Mouse (Mus musculus): ENCODE results near the gene Ctrc. TPM values are rescaled to one million over a fixed set of nuclear protein-coding genes. Genes with fewer than 3 reads are reported as not detected.

Ctrc gene
- polyA plus RNA-seq, 1 experiment from 2014 or later: not detected

DNA sequence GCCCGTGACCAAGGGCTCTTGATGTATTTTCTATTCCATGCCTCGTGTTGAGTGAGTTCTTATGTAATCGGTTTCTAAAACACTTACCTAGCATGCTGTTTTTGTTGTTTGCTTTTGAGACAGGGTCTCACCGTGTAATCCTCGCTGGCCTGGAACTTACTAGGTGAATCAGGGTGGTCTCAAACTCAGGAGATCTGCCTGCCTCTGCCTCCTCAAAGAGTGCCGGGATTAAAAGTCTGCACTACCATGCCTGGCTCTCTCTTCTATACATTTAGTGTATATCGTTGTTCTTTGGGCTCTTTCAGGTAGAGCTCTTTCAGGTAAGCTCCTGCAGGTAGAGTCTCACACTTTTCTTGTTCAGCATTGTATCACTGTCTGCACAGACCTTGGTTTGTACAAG lies 54.7 kb downstream of the Ctrc start:
- Histone ChIP-seq H3K27ac (ENCODE audit: low read depth) (peak overlapping the region; percentile 46; the same call in 1 of the 2 replicates), H3K4me2 (ENCODE audit: low read depth, low read length) (peak overlapping the region; percentile 90; the same call in 1 of the 2 replicates), H3K9me3 (ENCODE audit: low read length) (no peaks in the 10 kb centered on the region), H3K4me3 (ENCODE audit: low read depth, low read length) (no peak overlapping the region), H3K9ac (replicated peaks) (no peak overlapping the region), H3K4me1 (ENCODE audit: insufficient read depth) (peaks cover 39% of the 10 kb centered on the region), H3K36me3 (replicated peaks; ENCODE audit: insufficient read depth, low read length) (peaks cover 17% of the 10 kb centered on the region), H3K27me3 (ENCODE audit: insufficient read depth, low read length) (no peaks in the 10 kb centered on the region)
- WGBS (ENCODE audit: insufficient replicate concordance): 83% methylated on average over 7 of the region's 7 CpGs
- TF ChIP-seq CTCF (IDR thresholded peaks at IDR 0.05; ENCODE audit: low read depth): no peak
- TF ChIP-seq EP300 (IDR thresholded peaks at IDR 0.05; ENCODE audit: low read depth): no peak
- DNase-seq: no peak
- no peak for ATAC-seq

- TF ChIP-seq CTCF (IDR thresholded peaks at IDR 0.05; ENCODE audit: low read depth): no peak; the same call in 1 of the 2 replicates
- TF ChIP-seq EP300 (IDR thresholded peaks at IDR 0.05; ENCODE audit: low read depth): peak; percentile 71; the same call in 1 of the 2 replicates
- DNase-seq: peak; percentile 97
- Histone ChIP-seq H3K4me1 (ENCODE audit: insufficient read depth) (peaks cover 38% of the 10 kb centered on the region), H3K27ac (ENCODE audit: low read depth) (peak within 1 kb of the TSS; percentile 93), H3K9ac (replicated peaks) (peak within 1 kb of the TSS; percentile 97), H3K27me3 (ENCODE audit: insufficient read depth, low read length) (no peaks in the 10 kb centered on the region), H3K4me3 (ENCODE audit: low read depth, low read length) (peak within 1 kb of the TSS; percentile 97), H3K4me2 (ENCODE audit: low read depth, low read length) (peak within 1 kb of the TSS; percentile 90), H3K36me3 (replicated peaks; ENCODE audit: insufficient read depth, low read length) (peaks cover 22% of the 10 kb centered on the region), H3K9me3 (ENCODE audit: low read length) (no peaks in the 10 kb centered on the region)
- under 1% methylated on average over 36 of the region's 42 CpGs for WGBS (ENCODE audit: insufficient replicate concordance)
- peak; percentile 81 for ATAC-seq
Measured at GRCm38 (mm10) chr4:141790524-141790990, 55.6 kb downstream of the Ctrc start, which contains the start of gene Dnajc16. Dnajc16 (minus strand) TSS chr4:141790931.

DNA sequence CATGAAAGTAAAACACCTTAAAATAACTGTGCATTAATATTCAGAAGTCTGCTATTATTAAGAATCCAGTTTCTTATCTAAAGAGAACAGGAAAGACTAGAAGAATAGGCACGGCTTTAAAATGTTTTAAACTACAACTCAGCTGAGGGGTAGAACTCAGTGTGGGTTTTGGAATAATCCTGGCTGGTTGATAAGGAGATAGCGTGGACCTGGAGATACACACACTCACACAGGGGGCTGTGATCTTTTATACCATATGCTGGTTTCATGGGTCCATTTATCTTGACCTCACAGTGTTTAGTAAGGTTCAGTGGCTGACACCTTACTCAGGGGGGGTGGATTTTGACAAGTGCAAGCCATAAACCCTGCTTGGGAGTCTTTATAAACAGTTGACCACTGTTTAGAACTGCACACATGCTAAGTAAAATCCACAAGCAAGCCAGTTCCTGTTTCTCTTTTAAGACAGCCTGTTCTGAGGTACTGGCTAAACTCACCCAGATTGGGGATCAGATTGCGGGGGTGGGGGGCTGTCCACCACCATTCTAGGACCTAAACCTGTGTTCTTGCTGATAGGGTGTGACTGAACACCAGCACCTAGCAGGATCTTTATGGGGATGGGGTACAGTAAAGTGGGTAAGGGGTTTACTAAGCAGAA lies 56.5 kb downstream of the Ctrc start:
- Histone ChIP-seq H3K36me3 (replicated peaks; ENCODE audit: insufficient read depth, low read length) (peaks cover 25% of the 10 kb centered on the region), H3K9me3 (ENCODE audit: low read length) (no peaks in the 10 kb centered on the region), H3K9ac (replicated peaks) (peak overlapping the region; percentile 97), H3K4me2 (ENCODE audit: low read depth, low read length) (peak overlapping the region; percentile 90), H3K4me3 (ENCODE audit: low read depth, low read length) (peak overlapping the region; percentile 97), H3K4me1 (ENCODE audit: insufficient read depth) (peaks cover 29% of the 10 kb centered on the region), H3K27me3 (ENCODE audit: insufficient read depth, low read length) (no peaks in the 10 kb centered on the region), H3K27ac (ENCODE audit: low read depth) (peak overlapping the region; percentile 93)
- DNase-seq: no peak
- ATAC-seq: no peak
- peak; percentile 54 for TF ChIP-seq EP300 (IDR thresholded peaks at IDR 0.05; ENCODE audit: low read depth)
- TF ChIP-seq CTCF (IDR thresholded peaks at IDR 0.05; ENCODE audit: low read depth): no peak
- WGBS (ENCODE audit: insufficient replicate concordance): 25% methylated on average over 3 of the region's 3 CpGs

DNA sequence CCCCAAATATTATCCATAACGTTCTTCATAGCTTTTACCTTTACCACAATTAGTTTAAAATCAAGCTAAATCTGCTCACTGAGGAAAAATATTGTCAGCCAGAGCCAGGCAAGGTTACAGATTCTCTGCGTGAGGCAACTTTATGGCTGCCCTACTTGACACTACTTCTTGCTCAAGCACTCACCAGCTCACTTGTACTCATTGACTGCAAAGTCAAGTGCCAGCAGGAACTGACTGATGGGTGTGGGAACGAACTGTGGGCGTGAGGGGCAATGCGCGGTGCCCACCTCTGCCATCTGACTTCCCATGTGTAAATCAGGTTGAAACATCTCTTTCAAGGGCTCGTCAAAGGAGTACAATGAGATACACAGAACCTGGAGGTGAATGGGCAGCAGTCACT lies 58.7 kb downstream of the Ctrc start:
- Histone ChIP-seq H3K4me2 (ENCODE audit: low read depth, low read length) (no peak overlapping the region), H3K36me3 (replicated peaks; ENCODE audit: insufficient read depth, low read length) (peaks cover 34% of the 10 kb centered on the region), H3K27me3 (ENCODE audit: insufficient read depth, low read length) (no peaks in the 10 kb centered on the region), H3K4me1 (ENCODE audit: insufficient read depth) (peaks cover 20% of the 10 kb centered on the region), H3K9ac (replicated peaks) (no peak overlapping the region), H3K9me3 (ENCODE audit: low read length) (no peaks in the 10 kb centered on the region), H3K4me3 (ENCODE audit: low read depth, low read length) (no peak overlapping the region), H3K27ac (ENCODE audit: low read depth) (no peak overlapping the region)
- TF ChIP-seq CTCF (IDR thresholded peaks at IDR 0.05; ENCODE audit: low read depth) (no peak), EP300 (IDR thresholded peaks at IDR 0.05; ENCODE audit: low read depth) (no peak)
- 90% methylated on average over 7 of the region's 7 CpGs for WGBS (ENCODE audit: insufficient replicate concordance)
- no peak for DNase-seq
- no peak for ATAC-seq

- DNase-seq: no peak
- peaks cover 16% of the 10 kb centered on the region for H3K4me1 ChIP-seq (ENCODE audit: insufficient read depth)
- peaks cover 37% of the 10 kb centered on the region for H3K36me3 ChIP-seq (replicated peaks; ENCODE audit: insufficient read depth, low read length)
- no peaks in the 10 kb centered on the region for H3K9me3 ChIP-seq (ENCODE audit: low read length)
- H3K4me2 ChIP-seq (ENCODE audit: low read depth, low read length): no peak overlapping the region
- no peak for ATAC-seq
- no peak overlapping the region for H3K9ac ChIP-seq (replicated peaks)
- H3K27ac ChIP-seq (ENCODE audit: low read depth): no peak overlapping the region
- 88% methylated on average over 6 of the region's 6 CpGs for WGBS (ENCODE audit: insufficient replicate concordance)
- H3K4me3 ChIP-seq (ENCODE audit: low read depth, low read length): no peak overlapping the region
- TF ChIP-seq EP300 (IDR thresholded peaks at IDR 0.05; ENCODE audit: low read depth) (no peak), CTCF (IDR thresholded peaks at IDR 0.05; ENCODE audit: low read depth) (no peak)
- H3K27me3 ChIP-seq (ENCODE audit: insufficient read depth, low read length): no peaks in the 10 kb centered on the region
Measured at GRCm38 (mm10) chr4:141787046-141787445, 59.1 kb downstream of the Ctrc start.

GRCm38 (mm10) chr4:141786141-141786540 lies 60.0 kb downstream of the Ctrc start:
- Histone ChIP-seq H3K36me3 (replicated peaks; ENCODE audit: insufficient read depth, low read length) (peaks cover 39% of the 10 kb centered on the region), H3K9ac (replicated peaks) (no peak overlapping the region), H3K4me1 (ENCODE audit: insufficient read depth) (peaks cover 9% of the 10 kb centered on the region), H3K27ac (ENCODE audit: low read depth) (no peak overlapping the region), H3K4me2 (ENCODE audit: low read depth, low read length) (no peak overlapping the region), H3K4me3 (ENCODE audit: low read depth, low read length) (no peak overlapping the region), H3K9me3 (ENCODE audit: low read length) (no peaks in the 10 kb centered on the region), H3K27me3 (ENCODE audit: insufficient read depth, low read length) (no peaks in the 10 kb centered on the region)
- 87% methylated on average over 13 of the region's 13 CpGs for WGBS (ENCODE audit: insufficient replicate concordance)
- DNase-seq (no peak), ATAC-seq (no peak)
- TF ChIP-seq CTCF (IDR thresholded peaks at IDR 0.05; ENCODE audit: low read depth): no peak
- no peak for TF ChIP-seq EP300 (IDR thresholded peaks at IDR 0.05; ENCODE audit: low read depth)
